Mouse (Mus musculus) mature B cell (primary cell): ENCODE results near the gene Tubb4a.

Experiments used
- in situ Hi-C: fragments of 300-500 bp; cut with MboI; formaldehyde crosslinking; loops from 2 replicates; pipeline ENCODE4 v1.14.3; 2019

The Tubb4a gene

DNA sequence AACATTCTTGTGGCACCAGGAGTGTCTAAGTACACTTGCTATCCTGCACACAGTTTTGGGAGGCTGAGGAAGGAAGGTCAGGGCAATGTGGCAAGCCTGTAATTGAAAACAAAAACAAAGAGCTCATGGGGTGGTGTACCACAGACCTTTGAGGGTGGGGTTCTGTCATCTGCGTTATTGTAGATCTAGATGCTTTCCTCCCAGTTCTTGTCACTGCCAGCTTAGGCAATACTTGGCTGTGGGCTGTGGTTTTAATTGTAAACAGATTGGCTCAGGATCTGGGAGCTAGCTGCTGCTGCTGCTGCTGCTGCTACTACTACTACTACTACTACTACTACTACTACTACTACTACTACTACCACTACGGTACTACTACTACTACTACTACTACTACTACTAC, 14.7 kb upstream of the Tubb4a start:
- in situ Hi-C loops, result no loop called here

GRCm38 (mm10) chr17:57099629-57100325, 12.2 kb upstream of the Tubb4a start:
- in situ Hi-C loops, result loop anchor here (10.0 kb wide), 1 partner anchor 235 kb away; no protein-coding TSS in a partner anchor

DNA sequence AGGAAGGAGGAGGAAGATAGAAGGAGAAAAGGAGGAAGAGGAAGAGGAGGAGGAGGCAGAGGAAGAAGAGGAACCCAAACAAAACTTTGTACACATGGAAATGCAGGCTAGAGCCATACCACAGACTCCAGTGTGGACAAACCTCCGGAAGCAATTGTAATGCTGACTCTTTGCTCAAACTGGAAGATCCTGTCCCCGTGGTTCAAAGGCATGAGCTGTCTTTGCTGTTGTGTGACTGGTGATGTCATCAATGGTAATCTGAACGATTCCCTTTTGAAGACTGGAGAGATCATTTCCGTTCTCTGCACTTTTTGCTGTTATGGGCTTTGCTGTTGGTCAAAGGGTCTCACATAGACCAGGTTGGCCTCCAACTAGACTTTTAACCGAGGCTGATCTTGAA, 10.7 kb upstream of the Tubb4a start:
- in situ Hi-C loops, result loop anchor here (10.0 kb wide), 1 partner anchor 236 kb away; no protein-coding TSS in a partner anchor

DNA sequence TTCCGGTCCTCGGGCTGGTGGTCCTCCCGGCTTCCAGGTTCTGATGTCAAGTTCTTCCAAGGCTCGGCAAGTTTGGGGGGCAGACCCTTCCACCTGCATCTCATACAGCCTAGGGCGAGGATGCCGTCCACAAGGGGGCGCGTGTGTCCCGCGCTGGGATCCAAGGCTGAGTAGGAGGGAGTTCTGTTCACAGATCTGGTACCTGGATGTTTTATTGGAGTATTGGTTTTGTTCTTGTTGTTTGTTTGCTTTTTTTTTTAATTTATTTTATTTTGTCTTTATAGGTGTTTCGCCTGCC, 9.0 kb upstream of the Tubb4a start:
- in situ Hi-C loops, result loop anchor here (10.0 kb wide), 1 partner anchor 238 kb away; no protein-coding TSS in a partner anchor

GRCm38 (mm10) chr17:57095855-57096622, 8.5 kb upstream of the Tubb4a start:
- in situ Hi-C loops, result loop anchor here (10.0 kb wide), 1 partner anchor 239 kb away; no protein-coding TSS in a partner anchor

DNA sequence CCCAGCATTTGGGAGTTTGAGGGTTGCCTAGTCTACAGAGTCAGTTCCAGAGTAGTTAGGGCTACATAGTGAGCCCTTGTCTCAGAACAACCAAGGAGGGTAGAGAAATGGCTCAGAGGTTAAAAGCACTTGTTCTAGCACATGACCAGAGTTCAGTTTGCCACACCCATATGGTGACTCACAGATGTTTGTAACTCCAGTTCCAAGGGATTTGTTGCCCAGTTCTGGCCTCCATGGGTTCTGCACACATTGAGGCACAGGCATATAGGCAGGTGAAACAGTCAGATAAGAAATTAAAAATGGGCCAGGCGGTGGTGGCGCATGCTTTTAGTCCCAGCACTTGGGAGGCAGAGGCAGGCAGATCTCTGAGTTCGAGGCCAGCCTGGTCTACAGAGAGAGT, 6.6 kb upstream of the Tubb4a start:
- in situ Hi-C loops, result loop anchor here (10.0 kb wide), 1 partner anchor 241 kb away; no protein-coding TSS in a partner anchor

GRCm38 (mm10) chr17:57085970-57086757, 1.4 kb downstream of the Tubb4a start:
- in situ Hi-C loops, result no loop called here

DNA sequence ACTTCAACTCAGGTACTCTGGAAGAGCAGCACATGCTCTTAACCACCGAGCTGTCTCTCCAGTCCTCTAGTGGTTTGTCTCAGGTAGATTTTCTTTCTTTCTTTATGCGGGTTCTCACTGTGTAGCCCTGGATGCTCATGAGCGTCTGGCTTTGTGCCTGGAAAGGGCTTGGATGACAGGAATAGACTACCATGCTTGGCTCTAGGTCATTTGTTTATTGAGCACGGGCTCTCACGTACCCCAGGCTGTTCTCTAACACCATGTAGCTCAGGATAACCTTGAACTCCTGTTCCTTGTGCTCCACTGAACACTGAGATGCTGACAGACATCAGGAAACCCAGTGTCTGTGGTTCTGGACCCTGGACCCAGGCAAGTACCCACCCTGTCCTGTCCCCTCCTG, 5.1 kb downstream of the Tubb4a start:
- in situ Hi-C loops, result no loop called here

DNA sequence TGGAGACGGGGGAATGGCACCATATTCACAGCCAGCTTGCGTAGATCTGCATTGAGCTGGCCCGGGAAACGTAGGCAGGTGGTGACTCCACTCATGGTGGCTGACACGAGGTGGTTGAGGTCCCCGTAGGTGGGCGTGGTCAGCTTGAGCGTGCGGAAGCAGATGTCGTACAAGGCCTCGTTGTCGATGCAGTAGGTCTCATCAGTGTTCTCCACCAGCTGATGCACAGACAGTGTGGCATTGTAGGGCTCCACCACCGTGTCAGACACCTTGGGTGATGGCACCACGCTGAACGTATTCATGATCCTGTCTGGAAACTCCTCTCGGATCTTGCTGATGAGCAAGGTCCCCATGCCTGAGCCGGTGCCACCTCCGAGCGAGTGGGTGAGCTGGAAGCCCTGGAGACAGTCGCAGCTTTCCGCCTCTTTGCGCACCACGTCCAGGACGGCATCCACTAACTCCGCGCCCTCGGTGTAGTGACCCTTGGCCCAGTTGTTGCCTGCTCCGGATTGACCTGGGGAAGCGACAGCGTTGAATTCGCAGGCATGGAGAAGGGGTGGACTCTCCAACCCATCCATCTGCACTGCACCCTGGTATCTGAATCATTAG, 6.2 kb downstream of the Tubb4a start:
- in situ Hi-C loops, result no loop called here

DNA sequence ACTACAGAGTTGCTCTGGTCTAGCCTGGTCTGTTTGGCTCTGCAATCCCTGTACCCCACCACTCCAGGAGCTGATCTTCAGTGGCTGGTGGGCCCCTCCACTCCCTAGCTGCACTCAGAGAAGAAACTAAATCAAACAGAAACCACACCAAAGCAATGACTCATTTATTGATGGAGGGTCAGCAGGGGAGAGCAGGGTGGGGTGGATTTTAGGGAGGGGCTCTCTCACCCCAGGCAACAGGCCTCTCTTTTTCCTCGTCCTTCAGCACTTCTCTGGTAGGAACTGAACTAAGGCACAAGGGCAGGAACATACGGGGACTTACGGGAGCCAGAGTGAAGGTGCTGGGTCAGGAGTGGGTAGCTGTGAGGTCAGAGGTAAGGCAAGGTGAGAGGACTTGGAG, 7.7 kb downstream of the Tubb4a start:
- in situ Hi-C loops, result no loop called here

DNA sequence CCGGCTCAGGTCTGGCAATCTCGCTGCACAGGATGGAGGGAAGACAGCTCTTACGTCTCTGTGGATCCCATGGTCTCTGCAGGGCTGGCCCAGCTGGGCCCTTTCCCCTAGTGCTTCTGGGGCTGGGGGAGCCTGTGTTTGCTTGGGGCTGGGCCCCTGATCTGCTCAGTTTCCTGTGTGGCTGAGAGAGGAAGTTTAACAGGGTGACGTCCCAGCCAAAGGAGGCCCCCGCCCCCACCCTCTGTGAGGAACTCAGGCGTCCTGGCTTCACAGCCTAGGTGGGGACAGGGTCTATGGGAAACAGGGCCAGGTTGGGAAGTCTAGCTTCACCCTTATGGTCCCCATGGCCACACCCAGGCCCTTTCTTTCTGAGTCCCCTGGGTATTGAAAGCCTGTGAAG, 9.2 kb downstream of the Tubb4a start, which contains the start of gene Dennd1c:
TSS of gene Dennd1c (minus strand) at position 179 of the 400 bp plus-strand sequence.
- in situ Hi-C loops, result no loop called here

DNA sequence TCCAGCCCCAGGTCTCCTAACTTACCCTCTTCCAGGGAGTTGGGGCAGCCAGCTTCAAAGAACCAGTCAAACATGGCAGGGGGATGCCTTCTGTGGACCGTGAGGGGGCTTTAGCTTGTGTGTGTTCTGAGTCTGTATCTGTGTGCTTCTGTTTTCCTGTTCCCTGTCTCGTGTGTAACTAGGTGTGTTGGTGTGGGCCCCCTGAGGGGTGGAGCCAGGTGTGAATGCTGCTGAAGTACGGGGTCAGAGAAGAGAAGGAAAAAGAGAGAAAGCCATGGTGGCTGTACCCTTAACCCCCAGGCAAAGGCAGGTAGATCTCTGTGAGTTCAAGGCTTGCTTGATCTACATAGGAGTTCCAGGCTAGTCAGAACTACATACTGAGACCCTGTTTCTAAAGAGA, 10.7 kb downstream of the Tubb4a start:
- in situ Hi-C loops, result no loop called here

- in situ Hi-C loops, result no loop called here
Measured at GRCm38 (mm10) chr17:57070699-57071098, 16.9 kb downstream of the Tubb4a start.

DNA sequence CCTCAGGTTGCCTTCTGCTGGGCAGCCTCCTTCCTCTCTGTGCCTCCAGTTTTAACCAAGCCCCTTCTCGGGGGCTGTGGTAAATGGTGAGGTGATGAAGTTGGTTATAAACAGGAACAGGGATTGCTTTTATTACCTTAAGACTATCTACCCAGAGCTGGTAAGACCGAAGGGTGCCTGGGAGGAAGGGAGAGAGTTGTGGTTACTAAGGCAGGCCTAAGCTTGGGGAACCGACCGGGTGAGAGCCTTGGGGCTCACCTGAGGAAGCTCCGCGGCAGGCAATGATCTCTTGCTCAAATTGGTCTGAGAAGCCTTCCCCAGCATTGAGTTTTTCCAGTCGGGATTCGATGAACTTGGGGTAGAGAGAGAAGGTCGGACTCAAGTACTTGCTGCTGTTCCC, 17.3 kb downstream of the Tubb4a start:
- in situ Hi-C loops, result no loop called here

DNA sequence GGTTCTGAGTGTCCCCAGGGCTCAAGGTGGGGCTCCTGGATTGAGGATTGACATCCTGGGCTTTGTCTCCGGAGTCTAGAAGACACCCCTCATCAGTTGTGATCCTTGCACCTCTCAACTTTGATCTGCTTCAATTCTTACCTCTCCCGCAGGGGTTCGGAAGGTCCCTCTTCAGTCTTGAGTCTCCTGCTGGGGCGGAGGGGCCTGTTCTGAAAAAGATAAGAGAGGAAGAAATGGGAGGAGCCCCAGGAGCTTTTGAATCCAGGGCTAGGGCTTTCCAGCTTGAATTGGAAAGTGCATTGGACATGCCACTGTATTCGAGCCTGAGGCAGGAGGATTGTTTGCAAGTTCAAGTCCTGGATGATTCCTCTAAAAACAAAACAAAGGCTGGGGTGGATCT, 20.7 kb downstream of the Tubb4a start:
- in situ Hi-C loops, result no loop called here

DNA sequence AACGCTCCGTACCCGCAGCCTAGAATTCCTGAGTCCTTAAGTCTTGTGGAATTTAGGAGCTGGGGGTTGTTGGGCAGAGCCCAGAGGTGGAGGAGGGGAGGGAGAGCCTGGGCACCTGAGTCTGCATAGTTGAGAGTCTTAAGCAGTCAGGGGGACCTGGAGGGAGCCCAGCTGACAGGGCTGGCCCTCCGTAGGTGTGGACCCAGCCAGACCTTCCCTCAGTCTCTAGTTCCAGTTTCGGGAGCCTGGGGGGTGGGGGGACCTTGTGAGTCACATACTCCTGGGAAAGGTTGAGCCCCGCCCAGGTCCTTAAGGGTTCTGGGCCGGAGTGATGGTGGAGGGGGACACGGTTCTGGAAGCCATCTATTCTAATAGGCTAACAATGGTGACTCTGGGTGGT, 24.6 kb downstream of the Tubb4a start:
- in situ Hi-C loops, result no loop called here

- in situ Hi-C loops, result no loop called here
Measured at GRCm38 (mm10) chr17:57062548-57062947, 25.0 kb downstream of the Tubb4a start.

DNA sequence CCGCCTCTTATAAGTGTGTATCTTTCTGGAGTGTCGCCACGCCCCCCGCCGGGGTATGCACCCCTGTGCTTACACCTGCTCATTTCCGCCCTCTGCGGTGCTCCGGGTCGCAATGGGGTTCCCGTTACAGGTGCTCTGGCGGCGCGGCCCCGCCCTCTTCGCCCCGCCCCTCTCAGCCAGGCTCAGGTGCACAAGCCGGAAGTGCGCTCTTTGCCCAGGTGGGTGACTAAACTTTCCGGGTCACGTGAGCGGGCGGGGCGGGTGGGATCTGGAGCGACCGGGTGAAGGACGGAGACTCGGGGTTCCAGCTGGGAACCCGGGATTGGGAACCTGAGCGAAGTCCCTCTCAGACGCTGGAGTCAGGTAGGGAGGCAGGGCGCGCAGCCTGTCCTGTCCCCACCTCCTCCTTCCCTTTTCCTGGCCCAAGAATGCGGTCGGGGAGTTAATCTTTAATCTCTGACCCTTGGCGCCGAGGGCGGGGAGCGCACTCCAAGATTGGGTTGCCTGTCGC, 25.5 kb downstream of the Tubb4a start:
- in situ Hi-C loops, result no loop called here

- in situ Hi-C loops, result no loop called here
Measured at GRCm38 (mm10) chr17:57061069-57061468, 26.5 kb downstream of the Tubb4a start.

GRCm38 (mm10) chr17:57060231-57060801, 27.3 kb downstream of the Tubb4a start:
- in situ Hi-C loops, result no loop called here

DNA sequence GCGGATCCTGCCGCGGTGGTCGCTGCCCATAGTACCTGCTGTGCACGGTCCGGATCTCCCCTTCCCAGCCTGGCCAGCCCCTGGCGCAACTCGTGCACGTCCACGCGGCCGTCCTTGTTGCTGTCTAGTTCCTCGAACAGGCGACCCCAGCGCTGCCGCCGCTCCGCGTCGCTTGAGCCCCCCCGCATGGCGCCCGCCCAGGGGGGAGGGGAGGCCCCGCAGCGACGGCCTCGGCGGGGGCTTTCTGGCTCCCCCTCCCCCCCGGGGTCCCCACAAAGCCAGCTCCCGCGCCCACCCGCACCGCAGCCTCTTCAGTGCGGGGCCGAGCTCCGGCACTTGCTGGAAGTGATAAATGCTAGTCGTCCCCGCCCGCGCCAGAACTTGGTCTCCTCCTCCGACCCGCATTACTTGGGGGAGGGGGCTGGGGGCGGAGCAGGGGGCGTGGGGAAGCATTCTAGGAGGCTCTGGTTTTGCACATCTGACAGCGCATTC, 28.1 kb downstream of the Tubb4a start, which contains the start of gene Slc25a23:
TSS of gene Slc25a23 (minus strand) at position 378 of the 492 bp plus-strand sequence.
- in situ Hi-C loops, result no loop called here
